Mouse (Mus musculus) cerebellum, adult (tissue): ENCODE data around the gene Cyren.

Experiments
- ATAC-seq: cut with Nextera tagmentation; 2 replicates; pipeline ENCODE4 v1.9.2; 2017; ENCODE audit warnings: mild to moderate bottlenecking, moderate library complexity, mixed read lengths; ENCODE audit not compliant: insufficient number of reproducible peaks, low FRiP score, low TSS enrichment

The Cyren gene

GRCm38 (mm10) chr6:34877509-34878321 lies at the start of gene Cyren:
Gene Cyren, minus strand, starts transcription at chr6:34878060.
- ATAC-seq, result peak; percentile 84

GRCm38 (mm10) chr6:34927594-34927993 lies 49.7 kb upstream of the Cyren start:
- no peak for ATAC-seq

GRCm38 (mm10) chr6:34927156-34927555 lies 49.3 kb upstream of the Cyren start:
- peak; percentile 63; the same call in 1 of the 2 replicates for ATAC-seq

- ATAC-seq, result peak; percentile 47; the same call in 1 of the 2 replicates
These were observed 44.1 kb upstream of the Cyren start for GRCm38 (mm10) chr6:34921941-34922340.

GRCm38 (mm10) chr6:34920631-34921030 lies 42.8 kb upstream of the Cyren start:
- no peak for ATAC-seq

- no peak for ATAC-seq
These were observed 42.1 kb upstream of the Cyren start, which contains the start of gene Stra8 for GRCm38 (mm10) chr6:34919956-34920355. Gene Stra8, plus strand, starts transcription at chr6:34920163.

GRCm38 (mm10) chr6:34919146-34919545 lies 41.3 kb upstream of the Cyren start:
- no peak for ATAC-seq

GRCm38 (mm10) chr6:34914462-34914861 lies 36.6 kb upstream of the Cyren start:
- ATAC-seq, result no peak

GRCm38 (mm10) chr6:34913341-34914040 lies 35.6 kb upstream of the Cyren start:
- no peak for ATAC-seq

GRCm38 (mm10) chr6:34910371-34911219 lies 32.7 kb upstream of the Cyren start, which contains the start of gene Wdr91:
Gene Wdr91, minus strand, starts transcription at chr6:34910876.
- peak; percentile 83 for ATAC-seq

- ATAC-seq, result 0 out of 2 replicates have a peak, but pooled peaks have one; percentile 7
These were observed 31.9 kb upstream of the Cyren start for GRCm38 (mm10) chr6:34909631-34910345.

GRCm38 (mm10) chr6:34907696-34908260 lies 29.9 kb upstream of the Cyren start:
- ATAC-seq, result no peak

GRCm38 (mm10) chr6:34907121-34907614 lies 29.3 kb upstream of the Cyren start:
- ATAC-seq, result no peak

GRCm38 (mm10) chr6:34906661-34907060 lies 28.8 kb upstream of the Cyren start:
- no peak for ATAC-seq

GRCm38 (mm10) chr6:34906125-34906524 lies 28.3 kb upstream of the Cyren start:
- no peak for ATAC-seq

GRCm38 (mm10) chr6:34904361-34904760 lies 26.5 kb upstream of the Cyren start:
- ATAC-seq, result no peak

- no peak for ATAC-seq
These were observed 26.0 kb upstream of the Cyren start for GRCm38 (mm10) chr6:34903851-34904250.

GRCm38 (mm10) chr6:34903441-34903840 lies 25.6 kb upstream of the Cyren start:
- ATAC-seq, result no peak

- ATAC-seq, result no peak
These were observed 24.7 kb upstream of the Cyren start for GRCm38 (mm10) chr6:34902578-34902977.
